Mouse (Mus musculus) monocyte, adult 5-6 weeks (primary cell): ENCODE measurements around the gene Nrf1. TPM values are rescaled to one million over a fixed set of nuclear protein-coding genes. Genes with fewer than 3 reads are reported as not detected.

Experiments
- total RNA-seq: library from RNA; stranded (forward); fragments of 200-1000, 200-491, 200-594 nt; gene quantifications from 3 replicates; pipeline ENCODE4 v1.2.3, GENCODE M21; 2017

Gene Nrf1
- total RNA-seq, 1 experiment from 2014 or later, result 78.5 TPM

Other genes with a start within 250 kb of the Nrf1 start
- 0.87 to 1.0 TPM in 2 of 3 replicates, not detected in the other for gene Strip2, start 131.0 kb upstream of the Nrf1 start, total RNA-seq